Mouse (Mus musculus) kidney, adult 2 months (tissue): Measurements from ENCODE around the gene Kirrel3.

Source experiments
- CTCF ChIP-seq: fragments of 200-500 bp; conservative IDR thresholded peaks from 2 replicates; pipeline ENCODE4 v1.5.1; 2011; ENCODE audit warnings: low read depth, mild to moderate bottlenecking, control low read depth, low read length, moderate library complexity, mixed read lengths; ENCODE audit not compliant: insufficient read depth, insufficient read length
- POLR2A ChIP-seq: fragments of 200-500 bp; IDR thresholded peaks from one replicate; pipeline ENCODE4 v1.6.1; 2011; ENCODE audit warnings: low read depth, low read length, control low read depth

DNA sequence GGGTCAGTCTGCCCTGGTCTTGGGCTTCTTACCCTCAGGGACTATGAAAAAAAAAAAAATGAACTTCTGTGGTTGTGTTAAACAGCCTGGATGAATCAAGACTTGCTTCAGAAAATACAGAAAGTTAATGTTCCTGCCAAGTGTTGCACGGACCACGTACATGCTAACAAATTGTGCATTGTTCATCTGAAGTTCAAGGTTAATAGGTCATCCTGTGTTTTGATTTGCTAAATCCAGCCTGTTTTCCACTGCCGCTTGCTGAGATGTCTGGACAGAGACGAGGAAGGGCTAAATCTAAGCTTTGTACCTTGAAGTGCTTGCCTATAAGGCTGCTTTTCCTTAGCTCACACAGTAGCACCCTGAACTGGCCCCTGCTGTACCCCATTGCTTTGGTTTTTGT, 506.5 kb downstream of the Kirrel3 start:
- TF ChIP-seq CTCF (no peak), POLR2A (no peak)
